Mouse (Mus musculus) liver, embryonic 16.5 days (tissue): Measurements from ENCODE around the gene Inpp4b. TPM values are rescaled to one million over a fixed set of nuclear protein-coding genes. Genes with fewer than 3 reads are reported as not detected.

Source experiments
- ATAC-seq: fragments of 200-750 bp; cut with Nextera tagmentation; 2 replicates; pipeline ENCODE4 v1.8.0; 2017; ENCODE audit warnings: low read depth, mild to moderate bottlenecking, moderate number of reproducible peaks, moderate library complexity
- H3K27ac ChIP-seq: fragments of 300-500 bp; sonication (generic); 2 replicates; pipeline ENCODE4 v1.5.1; 2014; ENCODE audit warnings: mild to moderate bottlenecking, low read length
- H3K27me3 ChIP-seq: fragments of 300-500 bp; sonication (generic); 2 replicates; pipeline ENCODE4 v1.6.1; 2014; ENCODE audit warnings: low read depth, low read length, mixed read lengths; ENCODE audit not compliant: control insufficient read depth, insufficient read depth
- H3K36me3 ChIP-seq: fragments of 300-500 bp; sonication (generic); 2 replicates; pipeline ENCODE4 v1.6.1; 2014; ENCODE audit warnings: mild to moderate bottlenecking; ENCODE audit not compliant: control insufficient read depth, insufficient read depth
- H3K4me1 ChIP-seq: fragments of 300-500 bp; sonication (generic); 2 replicates; pipeline ENCODE4 v1.6.1; 2014; ENCODE audit warnings: low read depth, low read length, mixed read lengths; ENCODE audit not compliant: control insufficient read depth
- H3K4me2 ChIP-seq: fragments of 300-500 bp; sonication (generic); 2 replicates; pipeline ENCODE4 v1.6.1; 2014; ENCODE audit warnings: low read depth, low read length, mixed read lengths
- H3K4me3 ChIP-seq: fragments of 300-500 bp; sonication (generic); 2 replicates; pipeline ENCODE4 v1.5.1; 2014; ENCODE audit warnings: low read depth, mild to moderate bottlenecking, low read length
- H3K9ac ChIP-seq: fragments of 300-500 bp; sonication (generic); 2 replicates; pipeline ENCODE4 v1.6.1; 2014; ENCODE audit warnings: low read depth, low read length
- H3K9me3 ChIP-seq: fragments of 300-500 bp; sonication (generic); replicated peaks from 2 replicates; pipeline ENCODE4 v1.6.1; 2016; ENCODE audit warnings: low read length; ENCODE audit not compliant: control insufficient read depth
- WGBS: fragments of 180-500 bp; shearing (Covaris S2); extraction: QIAGEN DNeasy Blood & Tissue Kit; methylation state at CpG from one replicate; pipeline ENCODE4 v1.1.7; 2014; ENCODE audit not compliant: insufficient replicate concordance; 5-methylcytosine and 5-hydroxymethylcytosine counted together
- polyA plus RNA-seq: library from polyadenylated mRNA; unstranded; fragments of >200 nt; fragmentation: Nextera tagmentation; extraction: Ambion mirVana; gene quantifications from 2 replicates; pipeline ENCODE4 v1.2.1, GENCODE M21; 2015

The Inpp4b gene
- polyA plus RNA-seq, 1 experiment from 2014 or later = 1.5 TPM

GRCm38 (mm10) chr8:81612611-81613010 is 270.3 kb downstream of the Inpp4b start:
- WGBS = 47% methylated on average over 2 of the region's 2 CpGs

GRCm38 (mm10) chr8:81614135-81614534 is 271.8 kb downstream of the Inpp4b start:
- H3K36me3 ChIP-seq = no peaks in the 10 kb centered on the region
- H3K9ac ChIP-seq = no peak overlapping the region
- no peak overlapping the region for H3K4me3 ChIP-seq
- WGBS = 67% methylated on average over 1 of the region's 1 CpGs
- ATAC-seq = no peak
- no peaks in the 10 kb centered on the region for H3K4me1 ChIP-seq
- H3K4me2 ChIP-seq = no peak overlapping the region
- H3K9me3 ChIP-seq = no peaks in the 10 kb centered on the region
- H3K27ac ChIP-seq = no peak overlapping the region
- H3K27me3 ChIP-seq = no peaks in the 10 kb centered on the region

More at GRCm38 (mm10) chr8:81612611-81613010, 270.3 kb downstream of the Inpp4b start:
- Histone ChIP-seq H3K4me3 (no peak overlapping the region), H3K27me3 (no peaks in the 10 kb centered on the region), H3K36me3 (no peaks in the 10 kb centered on the region), H3K9me3 (no peaks in the 10 kb centered on the region), H3K4me1 (no peaks in the 10 kb centered on the region), H3K27ac (no peak overlapping the region), H3K4me2 (no peak overlapping the region), H3K9ac (no peak overlapping the region)
- no peak for ATAC-seq

- ATAC-seq = no peak
- H3K4me1 ChIP-seq = no peaks in the 10 kb centered on the region
- no peak overlapping the region for H3K9ac ChIP-seq
- H3K27ac ChIP-seq = no peak overlapping the region
- H3K4me2 ChIP-seq = no peak overlapping the region
- H3K36me3 ChIP-seq = no peaks in the 10 kb centered on the region
- no peaks in the 10 kb centered on the region for H3K27me3 ChIP-seq
- 61% methylated on average over 2 of the region's 2 CpGs for WGBS
- H3K4me3 ChIP-seq = no peak overlapping the region
- H3K9me3 ChIP-seq = no peaks in the 10 kb centered on the region
Observed at GRCm38 (mm10) chr8:81614605-81615004, 272.2 kb downstream of the Inpp4b start.

GRCm38 (mm10) chr8:81615552-81615951 is 273.2 kb downstream of the Inpp4b start:
- Histone ChIP-seq H3K27ac (no peak overlapping the region), H3K4me2 (no peak overlapping the region), H3K27me3 (no peaks in the 10 kb centered on the region), H3K9me3 (no peaks in the 10 kb centered on the region), H3K4me3 (no peak overlapping the region), H3K4me1 (no peaks in the 10 kb centered on the region), H3K9ac (no peak overlapping the region), H3K36me3 (no peaks in the 10 kb centered on the region)
- ATAC-seq = no peak
- WGBS = 27% methylated on average over 1 of the region's 1 CpGs

- ATAC-seq = no peak
- Histone ChIP-seq H3K4me1 (no peaks in the 10 kb centered on the region), H3K4me2 (no peak overlapping the region), H3K4me3 (no peak overlapping the region), H3K9ac (no peak overlapping the region), H3K27me3 (no peaks in the 10 kb centered on the region), H3K36me3 (no peaks in the 10 kb centered on the region), H3K9me3 (no peaks in the 10 kb centered on the region), H3K27ac (no peak overlapping the region)
- 82% methylated on average over 3 of the region's 3 CpGs for WGBS
Observed at GRCm38 (mm10) chr8:81618918-81619317, 276.6 kb downstream of the Inpp4b start.

GRCm38 (mm10) chr8:81635015-81635414 is 292.7 kb downstream of the Inpp4b start:
- 51% methylated on average over 1 of the region's 1 CpGs for WGBS
- H3K9me3 ChIP-seq = no peaks in the 10 kb centered on the region
- no peak for ATAC-seq
- no peaks in the 10 kb centered on the region for H3K27me3 ChIP-seq
- no peaks in the 10 kb centered on the region for H3K36me3 ChIP-seq
- no peak overlapping the region for H3K9ac ChIP-seq
- no peak overlapping the region for H3K4me3 ChIP-seq
- no peak overlapping the region for H3K27ac ChIP-seq
- no peaks in the 10 kb centered on the region for H3K4me1 ChIP-seq
- no peak overlapping the region for H3K4me2 ChIP-seq

- Histone ChIP-seq H3K4me1 (no peaks in the 10 kb centered on the region), H3K27ac (no peak overlapping the region), H3K4me3 (no peak overlapping the region), H3K27me3 (no peaks in the 10 kb centered on the region), H3K9me3 (no peaks in the 10 kb centered on the region), H3K36me3 (no peaks in the 10 kb centered on the region), H3K9ac (no peak overlapping the region), H3K4me2 (no peak overlapping the region)
- ATAC-seq = no peak
- 64% methylated on average over 2 of the region's 2 CpGs for WGBS
Observed at GRCm38 (mm10) chr8:81635912-81636583, 293.7 kb downstream of the Inpp4b start.

- ATAC-seq = no peak
- no peaks in the 10 kb centered on the region for H3K4me1 ChIP-seq
Observed at GRCm38 (mm10) chr8:81638478-81638877, 296.1 kb downstream of the Inpp4b start.

GRCm38 (mm10) chr8:81639820-81640219 is 297.5 kb downstream of the Inpp4b start:
- Histone ChIP-seq H3K9me3 (no peaks in the 10 kb centered on the region), H3K36me3 (no peaks in the 10 kb centered on the region), H3K4me3 (no peak overlapping the region), H3K9ac (no peak overlapping the region), H3K27me3 (no peaks in the 10 kb centered on the region), H3K4me2 (no peak overlapping the region), H3K27ac (no peak overlapping the region), H3K4me1 (no peaks in the 10 kb centered on the region)
- ATAC-seq = no peak
- 65% methylated on average over 4 of the region's 4 CpGs for WGBS

More at GRCm38 (mm10) chr8:81638478-81638877, 296.1 kb downstream of the Inpp4b start:
- no peaks in the 10 kb centered on the region for H3K27me3 ChIP-seq
- 60% methylated on average over 3 of the region's 3 CpGs for WGBS
- no peaks in the 10 kb centered on the region for H3K36me3 ChIP-seq
- H3K4me2 ChIP-seq = no peak overlapping the region
- H3K9ac ChIP-seq = no peak overlapping the region
- no peak overlapping the region for H3K4me3 ChIP-seq
- H3K9me3 ChIP-seq = no peaks in the 10 kb centered on the region
- H3K27ac ChIP-seq = no peak overlapping the region
